Mouse (Mus musculus): ENCODE results near the gene Fes. TPM values are rescaled to one million over a fixed set of nuclear protein-coding genes. Genes with fewer than 3 reads are reported as not detected.

Fes gene
- 10.2 and 11.8 TPM in 2 replicates for polyA plus RNA-seq (2016; fragmentation: Nextera tagmentation; extraction: Ambion mirVana)

- 8% methylated on average over 33 of the region's 33 CpGs for WGBS
- no peak for ATAC-seq (ENCODE audit: low FRiP score)
- Histone ChIP-seq H3K36me3 (peaks cover 31% of the 10 kb centered on the region), H3K4me1 (peaks cover 20% of the 10 kb centered on the region), H3K27ac (peak within 1 kb of the TSS; percentile 36; the same call in 1 of the 2 replicates), H3K4me2 (replicated peaks) (peak within 1 kb of the TSS; percentile 50), H3K27me3 (peaks cover 21% of the 10 kb centered on the region), H3K9me3 (replicated peaks) (no peaks in the 10 kb centered on the region), H3K9ac (peak within 1 kb of the TSS; percentile 53), H3K4me3 (peak within 1 kb of the TSS; percentile 25)
Observed at GRCm38 (mm10) chr7:80387633-80388543, at the start of gene Fes. TSS of gene Fes (minus strand) at chr7:80387946.

GRCm38 (mm10) chr7:80436571-80436970, 48.8 kb upstream of the Fes start:
- Histone ChIP-seq H3K4me3 (no peak overlapping the region), H3K27ac (no peak overlapping the region), H3K27me3 (no peaks in the 10 kb centered on the region), H3K9me3 (replicated peaks) (no peaks in the 10 kb centered on the region), H3K4me1 (peaks cover 3% of the 10 kb centered on the region; the same call in 1 of the 2 replicates), H3K9ac (no peak overlapping the region), H3K4me2 (replicated peaks) (no peak overlapping the region), H3K36me3 (no peaks in the 10 kb centered on the region)
- no peak for ATAC-seq (ENCODE audit: low FRiP score)
- 88% methylated on average over 7 of the region's 7 CpGs for WGBS

- Histone ChIP-seq H3K4me1 (peaks cover 3% of the 10 kb centered on the region; the same call in 1 of the 2 replicates), H3K4me3 (no peak overlapping the region), H3K27me3 (no peaks in the 10 kb centered on the region), H3K36me3 (no peaks in the 10 kb centered on the region), H3K9ac (no peak overlapping the region), H3K27ac (no peak overlapping the region), H3K9me3 (replicated peaks) (no peaks in the 10 kb centered on the region), H3K4me2 (replicated peaks) (no peak overlapping the region)
- no peak for ATAC-seq (ENCODE audit: low FRiP score)
- whole genome bisulfite sequencing: 87% methylated on average over 3 of the region's 3 CpGs
Observed at GRCm38 (mm10) chr7:80435594-80435993, 47.8 kb upstream of the Fes start.

- Histone ChIP-seq H3K9ac (no peak overlapping the region), H3K4me2 (replicated peaks) (no peak overlapping the region), H3K4me1 (no peaks in the 10 kb centered on the region), H3K36me3 (no peaks in the 10 kb centered on the region), H3K9me3 (replicated peaks) (no peaks in the 10 kb centered on the region), H3K4me3 (no peak overlapping the region), H3K27ac (no peak overlapping the region), H3K27me3 (no peaks in the 10 kb centered on the region)
- 94% methylated on average over 12 of the region's 12 CpGs for WGBS
- no peak for ATAC-seq (ENCODE audit: low FRiP score)
Observed at GRCm38 (mm10) chr7:80429661-80430060, 41.9 kb upstream of the Fes start.

GRCm38 (mm10) chr7:80427730-80428129, 40.0 kb upstream of the Fes start:
- Histone ChIP-seq H3K4me1 (no peaks in the 10 kb centered on the region), H3K9me3 (replicated peaks) (no peaks in the 10 kb centered on the region), H3K27me3 (no peaks in the 10 kb centered on the region), H3K4me3 (no peak overlapping the region), H3K9ac (no peak overlapping the region), H3K4me2 (replicated peaks) (no peak overlapping the region), H3K27ac (no peak overlapping the region), H3K36me3 (no peaks in the 10 kb centered on the region)
- 81% methylated on average over 5 of the region's 5 CpGs for WGBS
- ATAC-seq (ENCODE audit: low FRiP score): no peak

- Histone ChIP-seq H3K4me2 (replicated peaks) (no peak overlapping the region), H3K9ac (no peak overlapping the region), H3K4me1 (no peaks in the 10 kb centered on the region), H3K9me3 (replicated peaks) (no peaks in the 10 kb centered on the region), H3K27ac (no peak overlapping the region), H3K36me3 (no peaks in the 10 kb centered on the region), H3K27me3 (no peaks in the 10 kb centered on the region), H3K4me3 (no peak overlapping the region)
- no peak for ATAC-seq (ENCODE audit: low FRiP score)
- WGBS: 68% methylated on average over 7 of the region's 7 CpGs
Observed at GRCm38 (mm10) chr7:80426363-80426762, 38.6 kb upstream of the Fes start.

GRCm38 (mm10) chr7:80424722-80425121, 37.0 kb upstream of the Fes start:
- Histone ChIP-seq H3K4me1 (no peaks in the 10 kb centered on the region), H3K4me2 (replicated peaks) (no peak overlapping the region), H3K36me3 (no peaks in the 10 kb centered on the region), H3K4me3 (no peak overlapping the region), H3K9ac (no peak overlapping the region), H3K9me3 (replicated peaks) (no peaks in the 10 kb centered on the region), H3K27ac (no peak overlapping the region), H3K27me3 (no peaks in the 10 kb centered on the region)
- WGBS: 71% methylated on average over 6 of the region's 6 CpGs
- no peak for ATAC-seq (ENCODE audit: low FRiP score)

- Histone ChIP-seq H3K27me3 (no peaks in the 10 kb centered on the region), H3K27ac (no peak overlapping the region), H3K4me1 (no peaks in the 10 kb centered on the region), H3K36me3 (no peaks in the 10 kb centered on the region), H3K4me2 (replicated peaks) (no peak overlapping the region), H3K9me3 (replicated peaks) (no peaks in the 10 kb centered on the region), H3K9ac (no peak overlapping the region), H3K4me3 (no peak overlapping the region)
- 34% methylated on average over 20 of the region's 20 CpGs for WGBS
- no peak for ATAC-seq (ENCODE audit: low FRiP score)
Observed at GRCm38 (mm10) chr7:80422759-80423480, 35.2 kb upstream of the Fes start.

GRCm38 (mm10) chr7:80421576-80421975, 33.8 kb upstream of the Fes start:
- Histone ChIP-seq H3K27me3 (no peaks in the 10 kb centered on the region), H3K4me1 (no peaks in the 10 kb centered on the region), H3K9me3 (replicated peaks) (no peaks in the 10 kb centered on the region), H3K9ac (no peak overlapping the region), H3K4me2 (replicated peaks) (no peak overlapping the region), H3K36me3 (no peaks in the 10 kb centered on the region), H3K4me3 (no peak overlapping the region), H3K27ac (no peak overlapping the region)
- 92% methylated on average over 6 of the region's 6 CpGs for WGBS
- ATAC-seq (ENCODE audit: low FRiP score): no peak

- no peak for ATAC-seq (ENCODE audit: low FRiP score)
- WGBS: 85% methylated on average over 4 of the region's 4 CpGs
- Histone ChIP-seq H3K4me2 (replicated peaks) (no peak overlapping the region), H3K36me3 (no peaks in the 10 kb centered on the region), H3K9ac (no peak overlapping the region), H3K4me3 (no peak overlapping the region), H3K9me3 (replicated peaks) (no peaks in the 10 kb centered on the region), H3K27ac (no peak overlapping the region), H3K4me1 (no peaks in the 10 kb centered on the region), H3K27me3 (no peaks in the 10 kb centered on the region)
Observed at GRCm38 (mm10) chr7:80420586-80420985, 32.8 kb upstream of the Fes start.

- Histone ChIP-seq H3K4me3 (no peak overlapping the region), H3K9me3 (replicated peaks) (no peaks in the 10 kb centered on the region), H3K27ac (no peak overlapping the region), H3K9ac (no peak overlapping the region), H3K4me1 (no peaks in the 10 kb centered on the region), H3K27me3 (no peaks in the 10 kb centered on the region), H3K4me2 (replicated peaks) (no peak overlapping the region), H3K36me3 (no peaks in the 10 kb centered on the region)
- no peak for ATAC-seq (ENCODE audit: low FRiP score)
- WGBS: 71% methylated on average over 3 of the region's 3 CpGs
Observed at GRCm38 (mm10) chr7:80419278-80419677, 31.5 kb upstream of the Fes start.

GRCm38 (mm10) chr7:80418036-80418435, 30.3 kb upstream of the Fes start:
- 68% methylated on average over 3 of the region's 3 CpGs for WGBS
- Histone ChIP-seq H3K4me1 (no peaks in the 10 kb centered on the region), H3K4me3 (no peak overlapping the region), H3K9me3 (replicated peaks) (no peaks in the 10 kb centered on the region), H3K27ac (no peak overlapping the region), H3K36me3 (no peaks in the 10 kb centered on the region), H3K4me2 (replicated peaks) (no peak overlapping the region), H3K9ac (no peak overlapping the region), H3K27me3 (no peaks in the 10 kb centered on the region)
- ATAC-seq (ENCODE audit: low FRiP score): no peak

Data from hindbrain, embryonic 12.5 days (tissue).